Mouse (Mus musculus) liver, embryonic 12.5 days (tissue): ENCODE measurements around the gene Nlgn2. TPM values are rescaled to one million over a fixed set of nuclear protein-coding genes. Genes with fewer than 3 reads are reported as not detected.

Experiments used
- ATAC-seq: fragments of 200-750 bp; cut with Nextera tagmentation; 2 replicates; pipeline ENCODE4 v1.8.0; 2017; ENCODE audit warnings: moderate number of reproducible peaks, mild to moderate bottlenecking, moderate library complexity
- H3K27ac ChIP-seq: fragments of 300-500 bp; sonication (generic); 2 replicates; pipeline ENCODE4 v1.5.1; 2016; ENCODE audit warnings: mild to moderate bottlenecking
- H3K27me3 ChIP-seq: fragments of 300-500 bp; sonication (generic); replicated peaks from 2 replicates; pipeline ENCODE4 v1.6.1; 2016; ENCODE audit warnings: mild to moderate bottlenecking, moderate library complexity
- H3K36me3 ChIP-seq: fragments of 300-500 bp; sonication (generic); 2 replicates; pipeline ENCODE4 v1.6.1; 2016; ENCODE audit warnings: mild to moderate bottlenecking, moderate library complexity
- H3K4me1 ChIP-seq: fragments of 300-500 bp; sonication (generic); 2 replicates; pipeline ENCODE4 v1.6.1; 2016
- H3K4me2 ChIP-seq: fragments of 300-500 bp; sonication (generic); 2 replicates; pipeline ENCODE4 v1.6.1; 2016; ENCODE audit warnings: mild to moderate bottlenecking, moderate library complexity
- H3K4me3 ChIP-seq: fragments of 300-500 bp; sonication (generic); 2 replicates; pipeline ENCODE4 v1.5.1; 2016; ENCODE audit warnings: mild to moderate bottlenecking, moderate library complexity
- H3K9ac ChIP-seq: fragments of 300-500 bp; sonication (generic); 2 replicates; pipeline ENCODE4 v1.6.1; 2016; ENCODE audit warnings: mild to moderate bottlenecking, moderate library complexity
- H3K9me3 ChIP-seq: fragments of 300-500 bp; sonication (generic); replicated peaks from 2 replicates; pipeline ENCODE4 v1.6.1; 2016; ENCODE audit warnings: mild to moderate bottlenecking, moderate library complexity
- WGBS: fragments of 180-500 bp; shearing (Covaris S2); methylation state at CpG from one replicate; pipeline ENCODE4 v1.1.7; 2016; ENCODE audit not compliant: insufficient replicate concordance; 5-methylcytosine and 5-hydroxymethylcytosine counted together
- polyA plus RNA-seq: library from polyadenylated mRNA; unstranded; fragments of >200 nt; fragmentation: Nextera tagmentation; extraction: Ambion mirVana; gene quantifications from 2 replicates; pipeline ENCODE4 v1.2.1, GENCODE M21; 2016

Gene Nlgn2
- polyA plus RNA-seq, 1 experiment from 2014 or later, result 1.3 TPM

DNA sequence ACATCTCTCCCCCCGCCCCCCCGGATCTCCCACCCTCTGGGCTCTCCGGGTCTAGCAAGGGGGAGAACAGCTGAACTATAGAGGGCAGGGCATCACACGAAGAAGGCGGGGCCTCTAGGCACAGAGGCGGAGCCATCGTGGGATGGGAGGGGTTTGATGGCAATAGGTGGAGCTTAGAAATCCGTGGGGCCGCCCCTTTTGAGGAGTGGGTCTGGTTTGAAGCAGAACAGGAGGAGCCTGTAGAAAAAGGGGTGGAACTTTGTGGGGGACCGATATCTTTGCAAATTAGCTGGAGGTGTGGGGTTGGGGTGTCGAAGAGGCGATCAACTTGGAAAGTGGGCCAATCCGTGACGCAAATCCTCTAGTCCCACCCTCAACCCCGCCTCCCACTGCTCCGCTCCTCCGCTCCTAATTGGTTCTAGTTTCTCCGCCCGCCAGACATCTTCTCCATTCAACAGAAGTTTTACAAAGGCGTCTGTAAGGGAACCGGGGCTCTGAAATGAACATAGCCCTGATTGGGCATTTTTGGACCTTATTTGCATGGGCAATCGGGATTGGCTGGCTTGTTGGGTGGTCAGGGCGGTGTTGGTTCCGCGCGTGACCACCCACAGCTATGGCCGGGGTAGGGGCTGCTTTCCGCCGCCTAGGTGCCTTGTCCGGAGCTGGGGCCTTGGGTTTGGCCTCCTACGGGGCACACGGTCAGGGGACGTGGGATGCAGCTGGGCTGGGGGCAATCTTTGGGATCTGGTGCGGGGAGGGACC, 549 bp upstream of the Nlgn2 start, which contains the start of gene Tmem256:
Gene Tmem256, plus strand, starts transcription at position 563 of the 762 bp plus-strand sequence.
- Histone ChIP-seq H3K36me3 (0 out of 2 replicates have a peak, but pooled peaks cover 5% of the 10 kb centered on the region), H3K4me1 (peaks cover 73% of the 10 kb centered on the region), H3K27me3 (peaks cover 47% of the 10 kb centered on the region), H3K4me3 (peak within 1 kb of the TSS; percentile 63), H3K9me3 (no peaks in the 10 kb centered on the region), H3K9ac (peak within 1 kb of the TSS; percentile 77), H3K4me2 (peak within 1 kb of the TSS; percentile 98), H3K27ac (peak within 1 kb of the TSS; percentile 80)
- ATAC-seq, result peak; percentile 85
- WGBS, result under 1% methylated on average over 34 of the region's 34 CpGs

DNA sequence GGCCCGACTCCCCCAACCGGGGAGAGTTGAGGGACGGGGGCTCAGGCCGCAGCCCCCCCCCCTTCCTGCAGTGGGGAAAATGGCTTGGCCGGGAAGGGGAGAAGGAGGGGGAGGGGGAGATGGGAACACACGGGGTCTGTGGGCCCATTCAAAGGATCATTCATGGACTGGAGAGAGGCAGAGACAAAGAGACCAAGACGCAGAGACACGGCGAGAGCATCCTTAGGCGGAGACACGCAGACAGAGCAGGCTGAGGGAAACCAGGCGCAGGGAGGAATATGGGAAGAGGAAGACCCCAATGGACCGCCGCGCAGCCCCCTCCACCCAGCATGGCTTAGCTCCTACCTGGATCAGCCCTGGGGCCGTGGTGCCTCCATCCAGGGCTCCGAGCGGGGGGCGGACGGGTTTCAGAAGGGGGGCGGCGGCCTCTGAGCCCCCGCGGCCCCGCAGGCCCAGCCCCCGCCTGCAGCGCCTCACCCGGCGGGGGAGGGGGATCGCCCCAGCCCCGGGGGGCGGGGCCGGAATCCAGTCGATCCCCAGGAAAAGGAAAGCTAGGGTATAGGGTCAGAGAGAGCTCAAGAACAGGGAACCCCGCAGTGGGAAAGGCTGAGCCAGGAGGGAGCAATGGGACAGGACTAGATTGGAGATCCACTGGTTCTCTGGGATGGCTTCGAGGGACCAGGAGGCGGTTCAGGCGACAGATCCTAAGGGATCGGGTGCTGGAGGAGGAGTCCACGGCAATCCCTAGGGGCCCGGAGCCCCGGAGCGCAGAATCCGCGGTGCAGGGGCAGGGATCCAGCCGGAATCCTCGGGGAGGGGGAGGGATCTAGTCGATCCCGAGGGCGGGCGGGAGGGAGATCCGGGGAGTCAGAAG, 644 bp downstream of the Nlgn2 start:
- Histone ChIP-seq H3K4me1 (peaks cover 62% of the 10 kb centered on the region), H3K9ac (peak overlapping the region; percentile 72), H3K36me3 (0 out of 2 replicates have a peak, but pooled peaks cover 5% of the 10 kb centered on the region), H3K4me2 (peak overlapping the region; percentile 98), H3K27ac (peak overlapping the region; percentile 80), H3K4me3 (peak overlapping the region; percentile 63), H3K9me3 (no peaks in the 10 kb centered on the region), H3K27me3 (peaks cover 59% of the 10 kb centered on the region)
- WGBS, result 3% methylated on average over 52 of the region's 52 CpGs
- ATAC-seq, result no peak

DNA sequence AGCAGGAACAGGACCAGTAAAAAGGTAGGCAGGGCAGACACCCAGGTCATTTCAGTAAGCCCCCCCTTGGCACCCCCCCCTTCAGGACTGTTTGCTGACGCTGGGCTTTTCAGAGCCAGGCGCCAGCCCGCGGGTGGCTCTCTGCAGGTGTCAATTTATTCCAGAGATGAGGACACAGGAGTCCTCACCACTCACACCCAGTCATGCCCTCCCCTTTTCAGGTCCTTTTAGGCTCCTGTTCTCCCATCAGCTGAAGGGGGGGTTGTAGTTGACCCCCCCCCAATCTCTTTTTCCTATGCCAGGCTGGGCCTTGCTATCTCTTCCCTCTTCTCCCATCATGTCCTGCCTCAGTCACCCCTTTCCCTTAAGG, 1.6 kb downstream of the Nlgn2 start:
- peaks cover 70% of the 10 kb centered on the region for H3K4me1 ChIP-seq
- WGBS, result 6% methylated on average over 4 of the region's 4 CpGs
- no peaks in the 10 kb centered on the region for H3K9me3 ChIP-seq
- H3K27ac ChIP-seq, result no peak overlapping the region
- 0 out of 2 replicates have a peak overlapping the region, but pooled peaks have one; percentile 2 for H3K4me3 ChIP-seq
- H3K4me2 ChIP-seq, result peak overlapping the region; percentile 98
- peaks cover 69% of the 10 kb centered on the region for H3K27me3 ChIP-seq
- H3K9ac ChIP-seq, result no peak overlapping the region
- 0 out of 2 replicates have a peak, but pooled peaks cover 9% of the 10 kb centered on the region for H3K36me3 ChIP-seq
- no peak for ATAC-seq

DNA sequence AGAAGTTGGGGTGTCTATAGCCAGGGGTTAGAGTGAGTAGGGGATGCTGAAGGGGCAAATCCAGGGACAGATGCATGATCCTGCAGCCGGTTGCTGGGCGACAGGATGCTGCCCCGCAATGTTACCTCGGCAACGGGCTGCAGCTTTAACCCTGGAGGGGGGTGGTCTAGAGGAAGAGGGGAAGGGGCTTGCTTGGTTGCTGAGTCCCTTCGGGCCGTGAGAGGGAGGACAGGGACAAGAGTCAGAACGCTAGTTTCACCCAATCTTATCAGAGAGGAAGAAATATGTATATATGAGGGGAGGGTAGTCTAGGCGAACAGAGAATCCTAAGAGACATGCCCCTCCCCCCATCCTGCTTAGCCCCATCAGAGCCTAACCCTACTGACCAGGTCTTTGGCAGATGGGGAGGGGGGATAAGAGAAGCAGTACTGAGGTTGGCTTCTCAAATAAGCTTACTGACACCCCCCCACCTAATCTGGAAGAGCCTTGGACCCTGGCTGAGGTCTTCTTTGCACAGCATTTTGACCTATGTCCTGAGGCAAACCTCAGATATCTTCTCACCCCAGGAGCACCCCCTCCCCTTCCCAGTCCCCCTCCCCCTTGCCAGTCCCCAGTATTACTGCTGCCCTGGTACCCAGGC, 2.1 kb downstream of the Nlgn2 start:
- H3K9ac ChIP-seq, result no peak overlapping the region
- H3K36me3 ChIP-seq, result 0 out of 2 replicates have a peak, but pooled peaks cover 8% of the 10 kb centered on the region
- H3K4me2 ChIP-seq, result peak overlapping the region; percentile 98
- peaks cover 70% of the 10 kb centered on the region for H3K4me1 ChIP-seq
- no peak for ATAC-seq
- 0 out of 2 replicates have a peak overlapping the region, but pooled peaks have one; percentile 2 for H3K4me3 ChIP-seq
- peaks cover 74% of the 10 kb centered on the region for H3K27me3 ChIP-seq
- WGBS, result 15% methylated on average over 9 of the region's 9 CpGs
- no peaks in the 10 kb centered on the region for H3K9me3 ChIP-seq
- no peak overlapping the region for H3K27ac ChIP-seq

DNA sequence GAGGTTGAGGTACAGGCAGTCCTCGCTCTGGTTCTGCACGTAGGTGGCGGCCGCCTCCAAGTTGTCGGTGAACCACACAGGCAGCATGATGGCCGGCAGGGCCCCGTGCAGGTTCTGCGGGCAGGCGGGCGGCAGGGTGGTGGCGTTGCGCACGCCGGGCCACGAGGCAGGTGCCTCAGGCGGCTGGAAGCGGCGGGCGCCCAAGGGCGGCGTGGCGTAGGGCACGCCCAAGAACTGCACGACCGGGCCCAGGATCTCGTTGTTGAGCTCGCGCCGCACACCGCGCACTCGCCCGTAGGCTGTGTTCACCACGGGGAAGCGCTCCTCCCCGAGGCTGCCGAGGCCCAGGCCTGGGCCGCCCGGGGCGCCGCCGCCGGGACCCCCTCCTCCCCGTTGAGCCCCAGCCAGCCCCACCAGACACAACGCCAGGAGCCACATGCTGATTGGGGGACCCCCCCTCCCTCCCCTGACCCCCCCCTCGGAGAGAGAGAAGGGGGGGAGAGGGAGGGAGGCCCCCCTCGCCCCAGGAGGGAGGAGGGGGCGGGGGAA, 3.5 kb downstream of the Nlgn2 start:
- Histone ChIP-seq H3K4me1 (peaks cover 58% of the 10 kb centered on the region), H3K4me2 (peak overlapping the region; percentile 98), H3K27ac (no peak overlapping the region), H3K9me3 (no peaks in the 10 kb centered on the region), H3K27me3 (peaks cover 82% of the 10 kb centered on the region), H3K4me3 (peak overlapping the region; percentile 44), H3K36me3 (0 out of 2 replicates have a peak, but pooled peaks cover 4% of the 10 kb centered on the region), H3K9ac (peak overlapping the region; percentile 68)
- ATAC-seq, result peak; percentile 31; the same call in 1 of the 2 replicates
- 5% methylated on average over 46 of the region's 48 CpGs for WGBS

DNA sequence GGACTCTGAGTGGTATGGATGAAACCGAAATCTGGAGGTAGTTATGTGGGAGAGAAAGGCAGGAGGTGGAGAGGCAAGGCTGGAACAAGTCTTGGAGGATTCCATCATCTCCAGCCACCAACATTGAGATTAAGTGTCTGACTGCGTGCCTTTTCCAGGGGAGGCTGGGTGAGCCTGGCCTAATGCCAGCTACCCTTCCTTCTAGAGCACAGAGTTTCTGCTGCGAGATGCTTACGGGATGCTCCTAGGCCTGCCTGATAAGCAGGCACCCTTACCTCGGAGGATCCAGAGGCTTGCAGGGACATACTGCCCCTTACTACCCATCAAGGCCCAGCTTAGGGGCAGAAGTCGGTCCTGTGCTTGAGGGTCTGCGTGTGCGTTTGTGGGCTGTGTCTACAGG, 4.0 kb downstream of the Nlgn2 start:
- H3K27ac ChIP-seq, result no peak overlapping the region
- H3K4me1 ChIP-seq, result peaks cover 54% of the 10 kb centered on the region

DNA sequence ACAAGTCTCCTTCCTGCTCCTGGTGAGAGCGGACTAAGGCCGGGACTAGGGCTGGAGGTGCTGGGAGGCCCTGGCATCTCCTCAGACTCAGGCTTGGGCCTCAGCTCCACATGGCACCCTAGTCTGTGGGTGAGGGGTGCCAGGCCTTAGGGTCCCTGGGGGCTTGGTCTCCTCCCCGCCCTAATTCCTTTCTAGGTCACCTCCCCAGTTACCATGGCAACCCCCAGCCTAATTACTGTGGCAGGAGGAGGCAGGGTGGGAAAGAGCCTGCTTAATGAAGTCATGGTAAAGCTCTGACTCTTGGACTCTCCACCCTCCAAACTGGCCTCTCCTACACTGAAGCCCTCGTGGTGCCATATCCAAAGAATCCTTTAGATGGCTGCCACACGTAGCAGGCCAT, 8.8 kb downstream of the Nlgn2 start:
- no peak for ATAC-seq
- 75% methylated on average over 5 of the region's 5 CpGs for WGBS

More for the DNA sequence above, 4.0 kb downstream of the Nlgn2 start:
- peak overlapping the region; percentile 68 for H3K9ac ChIP-seq
- H3K4me2 ChIP-seq, result peak overlapping the region; percentile 98
- peaks cover 82% of the 10 kb centered on the region for H3K27me3 ChIP-seq
- H3K36me3 ChIP-seq, result 0 out of 2 replicates have a peak, but pooled peaks cover 4% of the 10 kb centered on the region
- 41% methylated on average over 8 of the region's 8 CpGs for WGBS
- H3K4me3 ChIP-seq, result peak overlapping the region; percentile 44
- H3K9me3 ChIP-seq, result no peaks in the 10 kb centered on the region
- no peak for ATAC-seq

DNA sequence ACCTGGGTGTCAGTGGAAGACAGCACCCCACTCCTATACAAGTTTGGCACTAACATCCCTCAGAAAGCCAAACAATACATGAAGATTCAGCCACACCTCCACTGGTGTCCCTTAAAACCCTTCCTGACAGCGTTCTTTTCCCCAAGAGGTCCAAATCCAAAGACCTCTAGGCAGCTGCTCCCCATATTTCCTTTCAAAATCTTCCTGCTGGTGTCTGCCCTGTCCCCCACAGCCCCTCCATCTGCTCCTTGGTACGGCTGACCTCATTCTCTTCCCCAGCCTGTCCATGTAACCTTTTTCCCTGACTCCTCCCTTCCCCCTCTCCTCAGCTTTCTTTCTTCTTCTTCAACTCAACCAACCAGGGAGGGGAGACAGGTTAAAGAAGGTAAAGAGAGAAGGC, 14.1 kb downstream of the Nlgn2 start:
- Histone ChIP-seq H3K4me1 (no peaks in the 10 kb centered on the region), H3K27me3 (peaks cover 15% of the 10 kb centered on the region), H3K4me3 (no peak overlapping the region), H3K9me3 (no peaks in the 10 kb centered on the region), H3K36me3 (peaks cover 37% of the 10 kb centered on the region), H3K4me2 (no peak overlapping the region), H3K9ac (no peak overlapping the region), H3K27ac (no peak overlapping the region)
- WGBS, result 55% methylated on average over 2 of the region's 2 CpGs
- ATAC-seq, result no peak

More for the DNA sequence above, 8.8 kb downstream of the Nlgn2 start:
- Histone ChIP-seq H3K4me3 (no peak overlapping the region), H3K9ac (no peak overlapping the region), H3K4me2 (no peak overlapping the region), H3K36me3 (peaks cover 41% of the 10 kb centered on the region), H3K27me3 (peaks cover 49% of the 10 kb centered on the region), H3K27ac (no peak overlapping the region), H3K9me3 (no peaks in the 10 kb centered on the region), H3K4me1 (peaks cover 13% of the 10 kb centered on the region)

DNA sequence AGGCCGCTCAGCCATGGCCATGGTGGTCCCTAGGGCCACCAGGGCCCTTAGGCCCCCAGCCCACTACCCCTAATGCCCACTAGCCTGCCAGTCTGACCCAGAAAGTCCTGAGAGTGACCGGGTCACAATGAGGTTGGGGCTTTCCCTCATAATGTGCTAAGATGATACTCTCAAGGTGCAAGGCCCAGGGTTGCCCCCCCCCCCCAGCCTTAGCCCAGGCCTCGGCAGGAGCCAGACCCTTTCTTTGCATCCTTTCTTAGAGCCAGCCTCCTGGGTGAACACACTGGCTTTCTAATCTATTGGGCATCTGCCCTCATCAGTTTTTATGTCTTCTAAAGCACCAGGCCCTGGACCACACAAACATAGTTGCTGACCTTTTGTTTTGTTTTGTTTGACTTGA, 15.5 kb downstream of the Nlgn2 start, which contains the start of gene Spem1:
Gene Spem1, minus strand, starts transcription at position 101 of the 400 bp plus-strand sequence.
- 77% methylated on average over 3 of the region's 3 CpGs for WGBS
- no peak within 1 kb of the TSS for H3K4me3 ChIP-seq
- ATAC-seq, result no peak
- peaks cover 23% of the 10 kb centered on the region for H3K36me3 ChIP-seq
- no peaks in the 10 kb centered on the region for H3K4me1 ChIP-seq
- no peak within 1 kb of the TSS for H3K4me2 ChIP-seq
- peaks cover 24% of the 10 kb centered on the region for H3K27me3 ChIP-seq
- no peak within 1 kb of the TSS for H3K27ac ChIP-seq
- no peaks in the 10 kb centered on the region for H3K9me3 ChIP-seq
- H3K9ac ChIP-seq, result no peak within 1 kb of the TSS

DNA sequence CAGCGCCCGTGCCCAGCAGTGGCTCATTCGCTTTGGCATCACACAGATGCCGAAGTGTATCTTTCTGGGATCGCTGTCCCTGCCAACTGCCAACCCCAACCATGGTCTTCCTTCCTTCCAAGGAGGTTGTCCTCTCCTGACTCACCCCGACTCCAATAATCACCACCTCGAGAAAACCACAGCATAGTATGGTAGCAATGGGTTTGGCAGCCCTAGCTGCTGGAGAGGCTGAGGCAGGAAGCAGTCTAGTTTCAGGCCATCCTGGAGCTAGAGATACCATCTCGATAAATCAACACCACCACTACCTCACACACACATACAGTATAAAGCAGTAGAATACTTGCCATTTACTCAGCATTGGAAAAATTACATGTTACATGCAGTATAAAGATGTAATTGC, 18.7 kb downstream of the Nlgn2 start:
- 68% methylated on average over 8 of the region's 8 CpGs for WGBS
- H3K27ac ChIP-seq, result no peak overlapping the region
- no peaks in the 10 kb centered on the region for H3K4me1 ChIP-seq
- H3K4me2 ChIP-seq, result no peak overlapping the region
- H3K27me3 ChIP-seq, result peaks cover 34% of the 10 kb centered on the region
- no peak overlapping the region for H3K9ac ChIP-seq
- H3K36me3 ChIP-seq, result no peaks in the 10 kb centered on the region
- ATAC-seq, result no peak
- no peak overlapping the region for H3K4me3 ChIP-seq
- no peaks in the 10 kb centered on the region for H3K9me3 ChIP-seq

DNA sequence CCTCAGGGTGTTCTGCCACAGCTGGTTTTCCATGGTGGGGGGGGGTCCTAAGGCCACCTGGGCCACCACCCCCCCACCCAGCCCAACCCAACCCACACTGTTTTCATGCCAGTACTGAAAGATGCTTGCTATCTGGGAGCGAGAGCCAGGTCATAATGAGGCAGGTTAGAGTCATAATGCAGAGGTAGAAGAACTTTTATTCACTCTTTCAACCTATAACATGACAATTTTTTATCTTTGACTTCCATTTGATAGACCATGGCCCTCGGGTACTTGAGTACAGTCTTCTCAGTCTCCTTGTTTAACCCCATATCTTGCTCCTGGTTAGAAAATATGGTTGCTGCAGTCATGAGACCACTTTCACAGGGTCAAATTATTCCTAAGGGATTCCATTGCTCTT, 19.2 kb downstream of the Nlgn2 start, which contains the start of gene Spem2:
Gene Spem2, minus strand, starts transcription at position 101 of the 400 bp plus-strand sequence.
- peaks cover 35% of the 10 kb centered on the region for H3K27me3 ChIP-seq
- no peak within 1 kb of the TSS for H3K27ac ChIP-seq
- no peak within 1 kb of the TSS for H3K9ac ChIP-seq
- H3K36me3 ChIP-seq, result no peaks in the 10 kb centered on the region
- no peak within 1 kb of the TSS for H3K4me2 ChIP-seq
- 67% methylated on average over 2 of the region's 2 CpGs for WGBS
- no peak within 1 kb of the TSS for H3K4me3 ChIP-seq
- no peaks in the 10 kb centered on the region for H3K9me3 ChIP-seq
- H3K4me1 ChIP-seq, result no peaks in the 10 kb centered on the region
- no peak for ATAC-seq
